Mouse (Mus musculus) CH12.LX (cell line): ENCODE data around the gene Ppp1r37.

ENCODE experiments used
- CHD1 ChIP-seq: IDR thresholded peaks from 2 replicates; pipeline ENCODE4 v1.6.1; 2012; ENCODE audit warnings: low read depth, low read length, improper control_type of control experiment, inconsistent platforms
- CHD2 ChIP-seq: IDR thresholded peaks from 2 replicates; pipeline ENCODE4 v1.6.1; 2011; ENCODE audit warnings: low read length, improper control_type of control experiment
- CTCF ChIP-seq, 2 experiments: IDR thresholded peaks in 1 of 2; conservative IDR thresholded peaks in 1 of 2; 2 replicates each; pipeline ENCODE4 v1.5.1; 2011 to 2012; ENCODE audit warnings: low read depth in 2 of 2, low read length in 2 of 2, improper control_type of control experiment in 1 of 2, inconsistent platforms in 1 of 2, mild to moderate bottlenecking in 1 of 2, moderate library complexity in 1 of 2
- EP300 ChIP-seq: IDR thresholded peaks from 2 replicates; pipeline ENCODE4 v1.6.1; 2011; ENCODE audit warnings: low read length, improper control_type of control experiment
- MAFK ChIP-seq: IDR thresholded peaks from 2 replicates; pipeline ENCODE4 v1.6.1; 2011; ENCODE audit warnings: low read length, improper control_type of control experiment; ENCODE audit not compliant: insufficient replicate concordance
- NELFE ChIP-seq: IDR thresholded peaks from 2 replicates; pipeline ENCODE4 v1.6.1; 2011; ENCODE audit warnings: low read depth, low read length, improper control_type of control experiment
- POLR2A ChIP-seq: IDR thresholded peaks from 2 replicates; pipeline ENCODE4 v1.6.1; 2011; ENCODE audit warnings: low read depth, mild to moderate bottlenecking, improper control_type of control experiment, low read length
- RAD21 ChIP-seq: IDR thresholded peaks from 2 replicates; pipeline ENCODE4 v1.6.1; 2011; ENCODE audit warnings: low read depth, mild to moderate bottlenecking, low read length, improper control_type of control experiment, moderate library complexity
- RCOR1 ChIP-seq: conservative IDR thresholded peaks from 2 replicates; pipeline ENCODE4 v1.6.1; 2012; ENCODE audit warnings: low read depth, mild to moderate bottlenecking, inconsistent platforms, low read length, improper control_type of control experiment
- SMC3 ChIP-seq: IDR thresholded peaks from 2 replicates; pipeline ENCODE4 v1.6.1; 2011; ENCODE audit warnings: low read depth, low read length, improper control_type of control experiment
- ZMIZ1 ChIP-seq: IDR thresholded peaks from 2 replicates; pipeline ENCODE4 v1.6.1; 2012; ENCODE audit warnings: low read depth, mild to moderate bottlenecking, inconsistent platforms, low read length, improper control_type of control experiment

GRCm38 (mm10) chr7:19531077-19531476 is 31.8 kb downstream of the Ppp1r37 start:
- TF ChIP-seq RAD21 (no peak), CTCF (conservative IDR thresholded peaks at IDR 0.05 in 1 of 2, IDR thresholded peaks at IDR 0.05 in 1 of 2; ENCODE audit: low read depth in 2 of 2, low read length in 2 of 2) (peak in 1 of 2 experiments; percentile 11; a peak in 1 of 4 replicates), CHD2 (no peak), NELFE (no peak), EP300 (no peak), SMC3 (no peak), RCOR1 (no peak), MAFK (no peak), CHD1 (no peak), ZMIZ1 (no peak), POLR2A (no peak)
